Mouse (Mus musculus) bone marrow, adult 2 months (tissue): ENCODE measurements around the gene Depdc1b. TPM values are rescaled to one million over a fixed set of nuclear protein-coding genes. Genes with fewer than 3 reads are reported as not detected.

Experiments used
- H3K27ac ChIP-seq: fragments of 200-500 bp; 2 replicates; pipeline ENCODE4 v1.5.1; 2012; ENCODE audit warnings: low read depth, mild to moderate bottlenecking, control low read depth, inconsistent platforms, low read length; ENCODE audit not compliant: control insufficient read depth, poor library complexity, insufficient read depth
- H3K4me1 ChIP-seq: fragments of 200-500 bp; 2 replicates; pipeline ENCODE4 v1.6.1; 2011; ENCODE audit warnings: low read length; ENCODE audit not compliant: control insufficient read depth, insufficient read depth
- H3K4me3 ChIP-seq: fragments of 200-500 bp; replicated peaks from 2 replicates; pipeline ENCODE3; 2011; ENCODE audit warnings: mild to moderate bottlenecking, low read depth, low read length, control low read depth; ENCODE audit not compliant: control insufficient read depth
- CTCF ChIP-seq: fragments of 200-500 bp; IDR thresholded peaks from 2 replicates; pipeline ENCODE4 v1.5.1; 2011; ENCODE audit warnings: low read length, control low read depth; ENCODE audit not compliant: control insufficient read depth, insufficient read depth
- POLR2A ChIP-seq: fragments of 200-500 bp; IDR thresholded peaks from 2 replicates; pipeline ENCODE4 v1.6.1; 2011; ENCODE audit warnings: low read depth, mild to moderate bottlenecking, control low read depth, low read length, borderline replicate concordance; ENCODE audit not compliant: control insufficient read depth
- WGBS: fragments of 180-500 bp; shearing (Covaris S2); methylation state at CpG from one replicate; pipeline ENCODE4 v1.1.7; 2018; 5-methylcytosine and 5-hydroxymethylcytosine counted together
- polyA plus RNA-seq: library from polyadenylated mRNA; stranded (reverse); fragments of >200 nt; gene quantifications from 2 replicates; pipeline ENCODE4 v1.2.4, GENCODE M21; 2011; ENCODE audit warnings: low replicate concordance; ENCODE audit not compliant: missing spikeins, insufficient read depth, insufficient read length

Gene Depdc1b
- polyA plus RNA-seq, 1 experiment = 21.2 TPM

- 32% methylated on average over 5 of the region's 5 CpGs for WGBS
- TF ChIP-seq CTCF (no peak), POLR2A (no peak)
- Histone ChIP-seq H3K27ac (no peak overlapping the region), H3K4me1 (no peaks in the 10 kb centered on the region), H3K4me3 (no peak overlapping the region)
Measured at GRCm38 (mm10) chr13:108349624-108350023, 33.5 kb downstream of the Depdc1b start.

- Histone ChIP-seq H3K4me1 (no peaks in the 10 kb centered on the region), H3K4me3 (no peak overlapping the region), H3K27ac (no peak overlapping the region)
- 86% methylated on average over 5 of the region's 5 CpGs for WGBS
- no peak for TF ChIP-seq POLR2A
- TF ChIP-seq CTCF = no peak
Measured at GRCm38 (mm10) chr13:108353781-108354180, 37.6 kb downstream of the Depdc1b start.

- TF ChIP-seq CTCF (no peak), POLR2A (no peak)
- H3K27ac ChIP-seq = no peak overlapping the region
- no peak overlapping the region for H3K4me3 ChIP-seq
- 92% methylated on average over 12 of the region's 12 CpGs for WGBS
- H3K4me1 ChIP-seq = no peaks in the 10 kb centered on the region
Measured at GRCm38 (mm10) chr13:108354804-108355552, 38.8 kb downstream of the Depdc1b start.

- WGBS = 75% methylated on average over 10 of the region's 10 CpGs
- no peak overlapping the region for H3K4me3 ChIP-seq
- TF ChIP-seq POLR2A = no peak
- no peak for TF ChIP-seq CTCF
- H3K27ac ChIP-seq = no peak overlapping the region
- no peaks in the 10 kb centered on the region for H3K4me1 ChIP-seq
Measured at GRCm38 (mm10) chr13:108357362-108357761, 41.2 kb downstream of the Depdc1b start.

GRCm38 (mm10) chr13:108358228-108358627 lies 42.1 kb downstream of the Depdc1b start:
- Histone ChIP-seq H3K4me1 (no peaks in the 10 kb centered on the region), H3K27ac (no peak overlapping the region), H3K4me3 (no peak overlapping the region)
- 87% methylated on average over 3 of the region's 3 CpGs for WGBS
- TF ChIP-seq POLR2A = no peak
- TF ChIP-seq CTCF = no peak

GRCm38 (mm10) chr13:108367496-108367895 lies 51.4 kb downstream of the Depdc1b start:
- no peak for TF ChIP-seq POLR2A
- no peak for TF ChIP-seq CTCF
- H3K27ac ChIP-seq = no peak overlapping the region
- no peaks in the 10 kb centered on the region for H3K4me1 ChIP-seq
- WGBS = 96% methylated on average over 12 of the region's 12 CpGs
- H3K4me3 ChIP-seq = no peak overlapping the region

- TF ChIP-seq CTCF (no peak), POLR2A (no peak)
Measured at GRCm38 (mm10) chr13:108370241-108370941, 54.3 kb downstream of the Depdc1b start.

GRCm38 (mm10) chr13:108371352-108371921 lies 55.3 kb downstream of the Depdc1b start:
- H3K4me3 ChIP-seq = no peak overlapping the region
- 36% methylated on average over 9 of the region's 9 CpGs for WGBS

More at GRCm38 (mm10) chr13:108370241-108370941, 54.3 kb downstream of the Depdc1b start:
- 75% methylated on average over 5 of the region's 5 CpGs for WGBS
- Histone ChIP-seq H3K4me1 (no peaks in the 10 kb centered on the region), H3K27ac (no peak overlapping the region), H3K4me3 (no peak overlapping the region)

GRCm38 (mm10) chr13:108373231-108373630 lies 57.1 kb downstream of the Depdc1b start:
- TF ChIP-seq CTCF = no peak
- H3K27ac ChIP-seq = no peak overlapping the region
- no peaks in the 10 kb centered on the region for H3K4me1 ChIP-seq
- H3K4me3 ChIP-seq = no peak overlapping the region
- 81% methylated on average over 1 of the region's 1 CpGs for WGBS

More at GRCm38 (mm10) chr13:108371352-108371921, 55.3 kb downstream of the Depdc1b start:
- Histone ChIP-seq H3K27ac (no peak overlapping the region), H3K4me1 (no peaks in the 10 kb centered on the region)
- TF ChIP-seq CTCF = no peak
- TF ChIP-seq POLR2A = no peak
